Mouse (Mus musculus) mesoderm, embryonic 11.5 days (tissue): ENCODE measurements at regions not wholly inside any gene's neighbourhood (a gene's known extent, or its start where the extent isn't known, plus 50 kb on each side); places are given as distances from the start of the nearest gene placed in this dataset.

ENCODE experiments used
- DNase-seq: peaks from one replicate; pipeline ENCODE4 v3.0.0-alpha.2; 2012; ENCODE audit warnings: low read depth, low spot score

DNA sequence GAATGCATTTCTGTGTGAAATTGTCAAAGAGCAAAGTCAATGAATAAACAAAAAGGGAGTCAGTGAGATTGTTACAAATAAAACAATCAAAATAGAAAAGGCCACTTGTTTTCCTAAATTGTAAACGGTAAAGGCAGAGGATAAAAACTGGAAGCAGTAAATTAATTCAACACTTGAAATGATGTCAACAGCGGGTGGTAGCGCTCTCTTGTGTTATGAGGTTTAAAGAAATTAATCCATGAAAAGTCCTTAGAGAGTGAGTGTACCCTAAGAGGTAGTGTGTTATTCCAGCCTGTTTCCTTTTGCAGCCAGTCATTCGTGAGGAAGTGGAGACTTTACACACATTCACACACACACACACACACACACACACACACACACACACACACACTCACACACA, 73.2 kb upstream of the Zc3h12c start:
- no peak for DNase-seq

GRCm38 (mm10) chr9:52240585-52241320, 72.4 kb upstream of the Zc3h12c start:
- DNase-seq: no peak

DNA sequence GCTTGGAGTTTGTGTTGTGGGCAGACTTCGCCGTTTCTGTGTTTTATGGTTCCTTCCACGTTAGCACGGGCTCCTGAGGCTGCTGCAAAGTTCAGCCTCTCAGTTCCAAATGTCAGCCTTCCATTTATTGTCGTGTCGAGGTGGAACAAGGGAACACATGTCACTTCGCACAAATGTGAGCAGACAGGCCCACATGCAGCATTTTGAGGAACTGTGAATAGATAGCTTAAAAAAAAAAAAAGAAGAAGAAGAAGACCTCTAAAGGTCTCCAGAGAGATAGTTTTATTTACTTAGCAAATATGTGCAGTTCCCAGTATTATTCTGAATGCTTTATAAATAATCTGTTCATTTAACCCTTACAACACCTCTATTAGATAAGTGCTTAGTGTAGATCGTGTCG, 66.4 kb upstream of the Zc3h12c start:
- DNase-seq: no peak

DNA sequence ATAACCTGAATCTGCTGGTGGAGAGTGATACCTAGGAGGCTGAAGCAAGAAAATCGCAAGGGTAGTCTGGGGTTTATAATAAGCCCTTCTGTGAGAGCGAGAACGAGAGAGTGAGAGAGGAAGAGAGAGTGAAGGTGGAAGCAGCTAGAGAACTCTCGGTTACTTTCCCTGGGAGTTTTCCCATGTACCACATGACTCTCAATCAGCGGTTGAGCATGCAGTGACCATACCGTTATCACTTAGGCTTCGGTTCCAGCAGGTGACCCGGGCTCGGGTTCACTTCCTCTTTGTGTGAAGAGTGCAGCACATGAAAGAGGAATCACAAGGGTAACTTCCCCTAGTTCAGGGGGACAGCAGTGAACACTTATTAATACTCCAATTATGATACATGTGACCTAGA, 61.2 kb upstream of the Zc3h12c start:
- no peak for DNase-seq

GRCm38 (mm10) chr9:52225646-52226045, 57.3 kb upstream of the Zc3h12c start:
- DNase-seq: peak; percentile 29

DNA sequence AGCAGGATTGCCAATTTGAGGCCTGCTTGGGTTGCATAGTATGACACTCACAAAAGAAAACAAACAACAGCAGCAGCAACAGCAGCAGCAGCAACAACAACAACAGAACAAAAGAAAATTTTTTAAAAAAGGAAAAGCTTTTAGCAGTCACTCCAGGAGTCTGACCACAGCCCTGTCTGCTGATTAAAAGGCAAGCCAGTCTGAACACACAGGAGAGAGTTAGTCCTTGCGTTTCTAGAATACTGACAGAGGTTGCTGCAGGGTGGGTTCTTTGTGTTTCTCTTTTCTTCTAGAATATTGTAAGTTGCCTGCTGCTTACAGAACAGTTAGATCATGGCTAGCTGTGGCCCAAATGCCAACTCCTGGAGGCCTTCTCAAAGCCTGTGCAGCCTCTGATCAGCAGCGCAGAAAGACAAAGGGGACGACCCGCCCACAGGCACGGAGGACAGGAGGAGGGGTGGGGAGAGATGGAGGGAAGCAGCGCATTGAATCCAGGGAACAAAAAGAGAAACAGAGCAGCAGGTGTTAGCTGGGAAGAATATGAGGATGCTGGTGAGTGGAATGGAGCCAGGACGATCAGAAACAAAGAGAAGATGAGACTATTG, 55.2 kb upstream of the Zc3h12c start:
- DNase-seq: peak; percentile 20
